Mouse (Mus musculus): ENCODE data around the gene Zik1. TPM values are rescaled to one million over a fixed set of nuclear protein-coding genes. Genes with fewer than 3 reads are reported as not detected.

Gene Zik1
- total RNA-seq (2021): 1 to 10 TPM; 1.9 to 2.8 TPM
- 0.10 and 0.13 TPM in 2 replicates for polyA plus RNA-seq (2012; rRNA removed)
- long read RNA-seq, full-length matches to known transcripts: 1 of 1 reads
- long read RNA-seq, partial matches to known transcripts: 0 of 1 reads
- long read RNA-seq, other reads (novel, unspliced or antisense): 0 of 1 reads

- DNase-seq: peak; percentile 69
These were observed at the start of gene Zik1 for GRCm38 (mm10) chr7:10494786-10495521. TSS of gene Zik1 (minus strand) at chr7:10495394.

GRCm38 (mm10) chr7:10495578-10495977 lies 384 bp upstream of the Zik1 start:
- DNase-seq: no peak

DNA sequence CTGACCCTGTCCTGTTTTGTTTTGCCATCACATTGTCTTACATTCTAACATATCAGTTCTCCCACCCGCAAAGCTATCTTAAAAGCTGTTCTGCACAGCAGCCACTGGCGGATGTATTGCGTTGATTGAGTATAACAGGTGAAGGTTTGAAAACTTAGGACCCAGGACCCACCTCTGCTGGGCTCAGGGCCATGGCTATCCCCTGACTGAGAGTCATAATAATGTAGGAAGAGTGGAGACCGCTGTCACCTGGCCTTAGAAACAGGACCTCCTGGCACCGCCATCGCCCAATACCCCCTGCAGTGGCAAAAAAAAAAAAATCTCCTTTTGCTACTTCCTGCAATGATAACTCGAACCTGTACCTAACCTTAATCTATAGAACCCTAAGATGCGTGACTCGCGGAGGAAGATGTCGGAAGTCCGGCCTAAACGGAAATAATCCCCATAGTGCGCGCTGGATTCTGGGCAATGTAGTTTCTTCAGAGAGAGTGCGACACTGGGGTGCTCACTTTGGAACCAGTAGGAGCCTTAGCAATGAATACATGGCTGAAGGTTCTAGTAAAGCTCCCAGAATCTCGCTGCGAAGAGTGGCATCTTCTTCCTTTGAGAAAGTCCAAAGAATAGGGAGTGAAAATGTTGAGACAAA lies 14.5 kb downstream of the Zik1 start:
- DNase-seq: no peak

DNA sequence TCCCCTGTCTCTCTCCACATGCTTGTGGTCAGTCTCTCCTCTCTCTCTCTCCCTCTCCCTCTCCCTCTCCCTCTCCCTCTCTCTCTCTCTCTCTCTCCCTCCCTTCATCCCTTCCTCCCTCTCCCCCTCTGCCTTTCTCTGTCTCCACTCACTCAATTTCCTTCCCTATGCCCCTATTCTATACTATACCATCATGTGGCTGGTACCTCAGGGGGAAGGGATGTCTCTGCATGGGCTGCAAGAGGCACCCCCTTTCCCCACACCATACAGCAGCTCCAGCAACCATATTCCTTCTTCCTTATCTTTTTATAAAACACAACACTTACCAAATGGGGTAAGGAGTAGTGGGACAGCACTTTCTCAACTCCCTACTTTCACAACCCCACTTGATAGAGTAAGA lies 15.4 kb downstream of the Zik1 start:
- no peak for DNase-seq

DNA sequence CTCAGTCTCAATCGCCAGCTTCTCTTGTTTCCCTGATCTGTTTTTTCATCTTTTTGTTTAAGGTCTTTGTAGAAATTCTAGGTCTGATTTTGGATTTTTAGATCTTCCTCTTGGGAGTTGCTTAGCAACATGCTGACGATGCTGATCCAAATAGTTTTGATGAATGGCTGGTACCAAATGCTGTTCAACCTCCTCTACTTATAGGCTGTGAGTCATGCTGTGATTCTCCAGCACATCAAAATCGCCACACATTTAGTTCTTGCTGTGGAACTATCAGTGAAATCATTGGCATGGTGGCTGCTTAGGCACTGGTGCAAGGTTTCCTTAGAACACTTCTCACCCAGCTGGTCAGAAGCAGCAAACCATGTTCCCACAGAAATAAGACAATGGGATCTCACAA lies 37.0 kb downstream of the Zik1 start:
- DNase-seq: no peak

- no peak for DNase-seq
These were observed 52.2 kb downstream of the Zik1 start, which contains the start of gene Vmn1r67 for GRCm38 (mm10) chr7:10443031-10443430. TSS of gene Vmn1r67 (plus strand) at chr7:10443331.

Other genes starting within 250 kb of the Zik1 start
- gene Vmn1r66, start 217.4 kb downstream of the Zik1 start, total RNA-seq (2021): not detected
- gene Vmn1r66, start 217.4 kb downstream of the Zik1 start, polyA plus RNA-seq (2012; rRNA removed): not detected in 2 replicates
- not detected for gene Vmn1r67, start 52.1 kb downstream of the Zik1 start, total RNA-seq (2021)
- not detected in 2 replicates for gene Vmn1r67, start 52.1 kb downstream of the Zik1 start, polyA plus RNA-seq (2012; rRNA removed)
- gene Vmn1r68, start 63.1 kb upstream of the Zik1 start, total RNA-seq (2021): not detected
- not detected in 2 replicates for gene Vmn1r68, start 63.1 kb upstream of the Zik1 start, polyA plus RNA-seq (2012; rRNA removed)
- gene Vmn1r69, start 118.3 kb upstream of the Zik1 start, total RNA-seq (2021): not detected
- gene Vmn1r69, start 118.3 kb upstream of the Zik1 start, polyA plus RNA-seq (2012; rRNA removed): not detected in 2 replicates
- gene Vmn1r70, start 136.1 kb upstream of the Zik1 start, total RNA-seq (2021): not detected
- gene Vmn1r70, start 136.1 kb upstream of the Zik1 start, polyA plus RNA-seq (2012; rRNA removed): not detected in 2 replicates
- gene Nlrp4b, start 192.4 kb upstream of the Zik1 start, total RNA-seq (2021): not detected
- gene Nlrp4b, start 192.4 kb upstream of the Zik1 start, polyA plus RNA-seq (2012; rRNA removed): not detected in 2 replicates